Mouse (Mus musculus) kidney, postnatal 25 days (tissue): ENCODE measurements around the gene Vmn1r17.
"Not testable (repeated sequence)": the region's sequence is repeated elsewhere in the genome, so short reads cannot be mapped to it uniquely, and the experiment has no call there.

Experiments
- DNase-seq, 2 experiments: peaks; one replicate each; pipeline ENCODE4 v3.0.0; 2021; ENCODE audit warnings: mixed read lengths in 2 of 2

Gene Vmn1r17

DNA sequence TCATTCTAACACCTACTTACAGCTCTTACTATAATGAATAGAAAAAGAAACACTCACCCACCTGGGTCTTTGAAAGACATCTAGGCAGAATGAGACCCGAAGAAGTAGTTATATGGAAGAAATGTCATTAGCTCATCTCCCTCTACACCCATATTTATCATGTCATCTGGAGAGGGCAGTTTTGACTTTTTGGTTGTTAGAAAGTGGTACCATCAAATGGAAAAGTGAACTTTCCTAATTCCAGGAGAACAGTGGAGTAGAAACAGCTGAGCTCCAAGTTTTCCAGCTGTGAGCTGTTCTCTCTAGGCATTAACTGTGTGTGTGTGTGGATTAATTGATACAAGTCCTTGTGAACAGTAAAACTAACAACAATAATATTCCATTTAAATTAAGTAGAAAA, at the start of gene Vmn1r17:
Vmn1r17 (minus strand) TSS at position 101 of the 400 bp plus-strand sequence.
- DNase-seq = no peak

DNA sequence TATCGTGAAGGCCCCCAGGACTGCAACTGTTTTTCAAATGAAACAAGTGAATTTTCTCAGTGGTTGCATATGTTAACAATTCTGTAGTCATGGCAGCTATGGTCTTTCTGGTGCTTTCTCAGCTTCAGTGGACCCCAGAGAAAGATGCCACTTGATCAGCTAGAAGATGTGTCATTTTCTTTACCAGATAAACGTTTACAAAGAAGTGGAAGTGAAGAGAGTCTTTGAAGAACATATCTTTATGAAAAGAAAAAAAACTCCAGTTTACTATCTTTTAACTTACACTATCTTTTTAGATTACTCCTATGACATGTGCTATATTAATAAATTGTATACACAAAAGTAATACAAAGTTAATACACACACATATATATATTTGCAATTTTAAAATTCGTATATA, 40.0 kb upstream of the Vmn1r17 start, which contains the start of gene Vmn1r19:
Vmn1r19 (plus strand) TSS at position 301 of the 400 bp plus-strand sequence.
- not testable (repeated sequence) for DNase-seq

DNA sequence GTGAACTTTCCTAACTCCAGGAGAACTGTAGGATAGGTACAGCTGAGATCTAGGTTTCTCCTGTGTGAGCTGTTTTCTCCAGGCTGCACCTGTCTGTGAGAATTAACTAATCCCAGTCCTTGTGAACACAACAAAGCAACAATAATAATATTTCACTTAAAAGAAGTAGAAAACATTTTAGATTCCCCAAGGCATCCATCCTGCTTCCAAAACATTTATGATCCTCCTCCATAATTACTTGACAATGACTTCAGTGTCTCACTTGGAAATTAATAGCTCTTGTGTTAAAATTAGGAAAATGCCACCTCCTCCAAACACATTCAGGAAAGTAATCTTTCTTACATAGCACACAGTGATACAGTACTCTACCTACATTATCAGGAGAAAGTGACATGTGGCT, 32.2 kb upstream of the Vmn1r17 start, which contains the start of gene Vmn1r18:
Vmn1r18 (minus strand) TSS at position 101 of the 400 bp plus-strand sequence.
- no peak for DNase-seq

DNA sequence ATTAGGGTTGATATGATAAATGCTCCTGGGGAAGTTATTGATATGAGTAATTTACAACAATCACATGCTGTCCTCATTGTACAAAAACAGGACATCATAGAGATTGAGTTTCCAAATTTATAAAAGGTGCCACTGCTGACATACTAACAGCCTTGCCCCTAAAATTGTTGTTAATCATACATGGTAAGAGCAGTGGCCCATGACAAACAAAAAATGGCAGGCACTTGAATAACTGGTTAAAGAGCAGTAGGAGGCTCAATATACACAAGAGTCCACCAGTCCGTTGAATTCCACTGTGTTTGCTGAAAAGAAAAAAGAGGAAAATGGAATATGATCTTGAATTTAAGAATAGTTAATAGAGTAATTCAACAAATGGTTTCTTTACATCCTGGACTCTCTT, 4.0 kb upstream of the Vmn1r17 start:
- no peak for DNase-seq

DNA sequence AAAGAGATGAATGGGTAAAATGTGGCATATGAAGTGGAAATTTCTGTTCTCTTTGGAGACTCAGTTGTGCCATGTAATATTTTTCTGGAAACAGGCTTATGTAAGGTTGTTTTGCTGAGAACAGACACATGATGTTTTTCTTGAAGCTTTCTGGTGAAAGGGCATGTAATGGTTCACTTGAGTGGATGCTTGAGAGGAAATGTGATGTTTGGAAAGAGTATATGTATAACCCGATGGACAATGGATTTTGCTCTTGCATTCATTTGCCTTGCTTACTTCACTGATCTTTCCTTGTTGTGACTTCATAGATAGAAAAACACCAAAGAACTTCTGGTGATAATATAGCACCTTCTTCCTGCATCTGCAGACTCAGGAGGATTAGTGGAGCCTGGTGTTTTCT, 2.3 kb upstream of the Vmn1r17 start:
- DNase-seq = not testable (repeated sequence)

DNA sequence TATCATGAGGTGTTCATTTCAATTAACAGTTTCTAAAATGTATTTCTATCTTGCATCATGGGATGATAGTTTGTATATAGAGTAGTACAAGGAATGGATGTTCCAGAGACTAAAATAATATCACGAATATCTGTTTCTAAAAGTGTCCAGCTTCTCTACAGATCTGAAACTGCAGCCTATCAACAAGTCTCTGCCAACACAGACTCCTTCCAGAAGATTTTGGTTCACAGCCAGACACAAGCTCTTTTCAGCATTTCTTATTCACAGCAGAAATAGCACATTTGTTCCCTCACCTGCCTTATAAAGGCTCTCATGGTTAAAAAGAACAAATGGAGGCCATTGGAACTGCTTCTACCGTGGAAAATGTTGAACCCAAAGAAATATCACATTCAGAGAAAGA, 6.7 kb downstream of the Vmn1r17 start:
- no peak for DNase-seq

DNA sequence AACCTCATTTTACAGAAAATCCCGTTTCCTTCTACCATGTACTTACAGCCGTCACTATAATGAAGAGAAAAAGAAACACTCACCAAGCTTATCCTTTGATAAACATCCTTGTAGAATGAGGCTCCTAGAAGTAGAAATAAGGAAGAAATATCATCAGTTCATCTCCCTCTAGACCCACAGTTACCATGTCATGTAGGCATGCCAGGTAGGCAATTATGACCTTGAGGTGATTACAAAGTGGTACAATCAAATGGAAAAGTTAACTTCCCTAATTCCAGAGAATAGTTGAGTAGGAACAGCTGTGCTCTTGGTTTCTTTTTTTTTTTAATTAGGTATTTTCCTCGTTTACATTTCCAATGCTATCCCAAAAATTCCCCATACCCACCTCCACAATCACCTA, 34.1 kb downstream of the Vmn1r17 start, which contains the start of gene Vmn1r16:
Vmn1r16 (minus strand) TSS at position 101 of the 400 bp plus-strand sequence.
- no peak for DNase-seq

DNA sequence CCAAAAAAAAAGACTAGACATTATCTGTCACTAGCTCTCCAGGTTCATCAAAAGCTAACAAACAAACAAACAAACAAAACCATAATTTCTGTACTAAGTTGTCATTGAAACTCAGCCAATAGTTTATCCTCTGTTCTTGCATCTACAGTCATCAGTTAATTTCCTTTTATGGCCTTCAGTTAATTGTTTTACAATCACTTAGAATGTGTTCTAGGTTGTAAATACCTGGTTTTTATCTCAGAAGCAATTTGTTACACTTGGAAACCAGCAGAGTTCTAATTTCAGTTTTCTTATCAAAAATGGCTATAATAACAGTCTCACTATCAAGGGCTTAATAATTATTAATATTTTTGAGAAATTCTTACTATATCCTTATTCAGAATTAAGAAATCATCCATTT, 37.4 kb downstream of the Vmn1r17 start:
- DNase-seq = no peak
